In the genomic region with DNA sequence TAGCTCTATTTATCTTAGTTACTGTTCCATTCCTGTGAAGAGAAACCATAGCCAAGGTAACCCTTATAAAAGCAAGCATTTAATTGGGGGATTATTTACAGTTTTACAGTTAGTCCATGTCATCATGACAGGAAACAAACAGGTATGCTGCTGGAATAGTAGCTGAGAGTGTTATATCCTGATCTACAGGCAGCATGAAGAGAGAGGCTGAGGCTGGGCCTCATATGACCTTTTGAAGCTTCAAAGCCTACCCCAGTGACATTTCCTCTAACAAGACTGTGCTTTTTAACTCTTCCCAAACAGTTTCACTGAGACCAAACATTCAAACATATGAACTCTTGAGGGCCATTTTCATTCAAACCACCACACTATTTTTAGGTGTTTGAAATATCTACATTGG, we compare ENCODE assay signal across 8 mouse cellular contexts.
"Had no signal": no experiment of that assay in that cellular context is flagged by ENCODE, and none has a peak within 500 bp of the region (broad histone marks: within the 10 kb centered on the region; RNA-seq: fewer than 3 reads in every experiment).

No protein-coding gene starts in this region.

- DNase-seq: liver, postnatal 0 days; lung, adult 2 months; lung, postnatal 14 days; lung, postnatal 36 days; right cerebral cortex, postnatal 14 days; thymus, adult 2 months; thymus, postnatal 14 days; thymus, postnatal 4 days had no signal
